In the genomic region with DNA sequence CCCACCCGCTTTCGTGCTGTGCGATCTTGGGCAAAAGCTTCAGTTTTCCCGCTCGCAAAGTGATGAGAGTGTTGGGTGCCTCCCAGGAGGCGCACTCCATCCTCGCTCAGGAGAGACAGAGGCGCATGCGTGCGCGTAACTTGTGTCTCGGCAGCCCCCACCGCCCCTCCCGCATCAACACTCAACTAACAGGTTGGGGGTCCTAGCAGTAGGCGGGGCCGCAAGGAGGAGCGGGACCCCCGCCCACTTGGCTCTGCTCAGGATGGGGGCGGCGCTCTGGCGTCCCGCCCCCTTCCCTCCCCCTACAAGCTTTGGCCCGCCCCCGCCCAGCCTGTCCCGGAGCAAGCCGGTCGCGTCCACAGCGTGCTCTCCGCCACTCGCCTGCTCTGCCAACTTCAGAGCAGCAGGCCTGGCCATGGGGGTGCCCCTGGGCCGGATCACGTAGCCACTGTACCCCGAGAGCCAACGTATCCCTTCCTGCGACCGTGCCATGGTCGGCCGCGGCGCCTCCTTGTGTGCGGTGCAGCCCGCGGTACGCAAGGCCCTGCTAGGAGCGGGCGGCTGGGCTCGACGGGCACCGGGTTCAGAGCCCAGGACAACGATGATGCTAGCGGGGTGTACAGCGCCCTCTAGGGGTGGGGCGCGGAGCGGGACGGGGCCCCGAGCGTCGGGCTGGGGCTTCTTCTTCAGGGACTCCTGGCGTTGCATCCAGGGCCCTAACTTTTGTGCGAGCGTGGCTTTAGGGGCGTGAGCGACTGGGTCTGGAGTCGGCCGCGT, we compare ENCODE assay signal across 8 mouse cellular contexts. TPM values are rescaled to one million over a fixed set of nuclear protein-coding genes. Genes with fewer than 3 reads are reported as not detected.
A peak's percentile ranks its signal among the peaks of the same experiment; 100 is the strongest.
DNase-seq lines count a peak whose midpoint lies in the region; ATAC-seq lines count a peak whose summit lies in the region.

Kif26a (plus strand) TSS at position 334 of the 777 bp plus-strand sequence.

- H3K9me3 ChIP-seq in liver, embryonic 15.5 days (replicated peaks), result no peaks in the 10 kb centered on the region
- no peaks in the 10 kb centered on the region for H3K9me3 ChIP-seq in neural tube, embryonic 14.5 days (ENCODE audit: control insufficient read depth, low read length)

- peak within 1 kb of the TSS; percentile 40 for H3K4me3 ChIP-seq in liver, embryonic 15.5 days (replicated peaks)
- peak within 1 kb of the TSS; percentile 47 for H3K4me3 ChIP-seq in neural tube, embryonic 14.5 days (ENCODE audit: low read depth, low read length)

- H3K4me1 ChIP-seq in liver, embryonic 15.5 days (replicated peaks), result peaks cover 21% of the 10 kb centered on the region
- peaks cover 22% of the 10 kb centered on the region for H3K4me1 ChIP-seq in neural tube, embryonic 14.5 days (ENCODE audit: control insufficient read depth, insufficient read depth, low read length)

- no peaks in the 10 kb centered on the region for H3K36me3 ChIP-seq in liver, embryonic 15.5 days (replicated peaks)
- no peaks in the 10 kb centered on the region for H3K36me3 ChIP-seq in neural tube, embryonic 14.5 days (ENCODE audit: control insufficient read depth, insufficient read depth, low read length)

- no peak within 1 kb of the TSS for H3K27ac ChIP-seq in liver, embryonic 15.5 days (replicated peaks)
- H3K27ac ChIP-seq in neural tube, embryonic 14.5 days (ENCODE audit: low read depth, low read length), result peak within 1 kb of the TSS; percentile 34; the same call in 1 of the 2 replicates

- peak; percentile 40 for ATAC-seq in liver, embryonic 15.5 days (ENCODE audit: insufficient read depth)
- peak; percentile 36 for ATAC-seq in neural tube, embryonic 14.5 days (ENCODE audit: low read depth)
- no peak for ATAC-seq in monocyte, adult 5-6 weeks (replicated peaks; ENCODE audit: insufficient number of reproducible peaks, low FRiP score, low TSS enrichment, poor library complexity, severe bottlenecking)

- no peak within 1 kb of the TSS for H3K9ac ChIP-seq in liver, embryonic 15.5 days
- peak within 1 kb of the TSS; percentile 63 for H3K9ac ChIP-seq in neural tube, embryonic 14.5 days (replicated peaks; ENCODE audit: low read depth, low read length)

- H3K4me2 ChIP-seq in liver, embryonic 15.5 days, result peak within 1 kb of the TSS; percentile 63
- H3K4me2 ChIP-seq in neural tube, embryonic 14.5 days (ENCODE audit: low read depth, low read length), result peak within 1 kb of the TSS; percentile 85

- peaks cover 77% of the 10 kb centered on the region for H3K27me3 ChIP-seq in liver, embryonic 15.5 days
- H3K27me3 ChIP-seq in neural tube, embryonic 14.5 days (ENCODE audit: control insufficient read depth, insufficient read depth, low read length), result peaks cover 31% of the 10 kb centered on the region

- WGBS in liver, embryonic 15.5 days (ENCODE audit: insufficient replicate concordance), result under 1% methylated on average over 68 of the region's 68 CpGs
- under 1% methylated on average over 63 of the region's 68 CpGs for WGBS in neural tube, embryonic 14.5 days

- DNase-seq in CD4-positive helper T cell, adult 2 months (ENCODE audit: low read depth, low spot score), result peak; percentile 55
- peak; percentile 80 for DNase-seq in R1 (ENCODE audit: low read depth, low spot score)
- peak; percentile 87 for DNase-seq in embryo, embryonic 9.5 days (ENCODE audit: extremely low spot score)
- DNase-seq in heart, adult 8-10 months (ENCODE audit: low spot score), result peak; percentile 67
- peak; percentile 35 to 60 for DNase-seq in kidney, adult 8-10 months

RNA-seq across cellular contexts. Expression of gene Kif26a, which starts in this region (rescaled TPM):
- total RNA-seq in heart, adult 8-10 months (2022), result 10 to 100 TPM in 3 of 4 experiments, 1 to 10 TPM in 1; 9.2 to 13.4 (median 12.3) TPM
- polyA plus RNA-seq in liver, embryonic 15.5 days (2015; fragmentation: Nextera tagmentation; extraction: Ambion mirVana), result 0.10 and 0.22 TPM in 2 replicates
- 3.5 and 4.4 TPM in 2 replicates for polyA plus RNA-seq in neural tube, embryonic 14.5 days (2014; fragmentation: Nextera tagmentation; extraction: Ambion mirVana)
- not detected in 3 replicates for total RNA-seq in monocyte, adult 5-6 weeks (2017)

Comparison
In these comparisons a context has a peak if more than half of its experiments do, and no peak if none do; other contexts are left out.
1. RNA of gene Kif26a (total RNA-seq): 9.2 to 13.4 TPM in heart, adult 8-10 months; not detected in monocyte, adult 5-6 weeks; every median in the first group is over 10 times any median in the second.
2. Peak in ATAC-seq, H3K4me3 ChIP-seq and H3K4me2 ChIP-seq in liver, embryonic 15.5 days; RNA of the gene not detected or under 1 TPM.
3. Peak in every context shown above with its lines, with median percentiles within 50 percentile points of each other: DNase-seq.